22 mouse cellular contexts compared by ENCODE assay signal in the genomic region with DNA sequence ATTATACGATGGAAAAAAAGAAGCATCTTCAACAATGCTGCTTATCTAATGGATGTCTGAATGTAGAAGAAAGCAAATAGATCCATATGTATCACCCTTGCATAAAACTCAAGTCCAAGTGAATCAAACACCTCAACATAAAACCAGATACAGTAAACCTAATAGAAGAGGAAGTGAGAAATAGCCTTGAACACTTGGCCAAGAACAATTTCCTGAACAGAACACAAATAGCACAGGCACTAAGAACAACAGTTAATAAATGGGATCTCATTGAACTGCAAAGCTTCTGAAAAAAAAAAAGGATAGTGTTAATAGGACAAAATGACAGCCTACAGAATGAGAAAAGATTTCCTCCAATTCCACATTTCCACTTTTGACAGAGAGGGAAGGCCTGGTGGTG.
"Had no signal": no experiment of that assay in that cellular context is flagged by ENCODE, and none has a peak within 500 bp of the region (broad histone marks: within the 10 kb centered on the region; RNA-seq: fewer than 3 reads in every experiment).

No protein-coding gene starts in this region.

- H3K4me3 ChIP-seq: liver, embryonic 13.5 days; liver, embryonic 15.5 days; lung, embryonic 15.5 days; midbrain, embryonic 10.5 days; midbrain, embryonic 12.5 days; myocyte; neural tube, embryonic 13.5 days; neural tube, embryonic 15.5 days had no signal

- ATAC-seq: liver, postnatal 0 days; lung, postnatal 0 days; midbrain, embryonic 16.5 days had no signal

- DNase-seq: liver, embryonic 13.5 days; liver, postnatal 0 days; lung, adult 2 months; lung, postnatal 4 days; midbrain, embryonic 14.5 days; retina, postnatal 1 day; right cerebral cortex, adult 18-20 months; right cerebral cortex, postnatal 25 days; right cerebral cortex, postnatal 4 days; spleen, adult 18-20 months; thymus, adult 18-20 months; thymus, postnatal 14 days; thymus, postnatal 36 days had no signal

- H3K4me1 ChIP-seq: liver, embryonic 13.5 days; liver, embryonic 15.5 days; lung, embryonic 15.5 days; midbrain, embryonic 10.5 days; midbrain, embryonic 12.5 days; neural tube, embryonic 13.5 days; neural tube, embryonic 15.5 days had no signal

- H3K9me3 ChIP-seq: liver, embryonic 13.5 days; liver, embryonic 15.5 days; lung, embryonic 15.5 days; midbrain, embryonic 12.5 days; neural tube, embryonic 13.5 days; neural tube, embryonic 15.5 days had no signal

- H3K27me3 ChIP-seq: liver, embryonic 13.5 days; liver, embryonic 15.5 days; lung, embryonic 15.5 days; midbrain, embryonic 12.5 days; neural tube, embryonic 13.5 days; neural tube, embryonic 15.5 days had no signal

- H3K9ac ChIP-seq: liver, embryonic 13.5 days; liver, embryonic 15.5 days; liver, postnatal 0 days; lung, embryonic 15.5 days; midbrain, embryonic 12.5 days; neural tube, embryonic 13.5 days; neural tube, embryonic 15.5 days had no signal

- H3K4me2 ChIP-seq: liver, embryonic 13.5 days; liver, embryonic 15.5 days; lung, embryonic 15.5 days; midbrain, embryonic 12.5 days; neural tube, embryonic 13.5 days; neural tube, embryonic 15.5 days had no signal

- H3K27ac ChIP-seq: liver, embryonic 13.5 days; liver, embryonic 15.5 days; lung, embryonic 15.5 days; midbrain, embryonic 10.5 days; midbrain, embryonic 12.5 days; neural tube, embryonic 13.5 days; neural tube, embryonic 15.5 days had no signal

- H3K36me3 ChIP-seq: liver, embryonic 13.5 days; liver, embryonic 15.5 days; lung, embryonic 15.5 days; midbrain, embryonic 10.5 days; midbrain, embryonic 12.5 days; neural tube, embryonic 13.5 days; neural tube, embryonic 15.5 days had no signal
